Mouse (Mus musculus): ENCODE measurements around the gene Mylk. TPM values are rescaled to one million over a fixed set of nuclear protein-coding genes. Genes with fewer than 3 reads are reported as not detected.

Gene Mylk
- total RNA-seq, 2 experiments from 2014 or later = 37.8 to 45.8 TPM

DNA sequence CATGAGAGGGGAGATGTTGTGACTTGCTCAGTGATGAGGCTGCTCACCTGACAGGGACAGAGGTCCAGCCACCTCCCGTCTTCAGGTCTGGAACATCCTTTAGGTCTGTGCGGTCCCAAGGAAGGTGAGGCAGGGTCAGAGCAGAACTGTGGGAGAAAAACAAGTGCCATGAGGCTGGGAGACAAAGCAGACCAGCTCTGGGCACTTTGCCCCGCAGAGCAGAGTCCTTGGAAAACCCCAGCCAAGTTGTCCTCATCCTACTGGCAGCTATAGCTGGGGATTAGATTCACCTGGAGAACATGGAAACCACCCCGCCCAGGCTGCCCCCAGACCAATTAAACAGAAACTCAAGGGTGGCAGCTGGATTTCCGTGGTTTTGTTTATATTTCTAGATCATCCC is 195.4 kb downstream of the Mylk start:
- no peak for DNase-seq

DNA sequence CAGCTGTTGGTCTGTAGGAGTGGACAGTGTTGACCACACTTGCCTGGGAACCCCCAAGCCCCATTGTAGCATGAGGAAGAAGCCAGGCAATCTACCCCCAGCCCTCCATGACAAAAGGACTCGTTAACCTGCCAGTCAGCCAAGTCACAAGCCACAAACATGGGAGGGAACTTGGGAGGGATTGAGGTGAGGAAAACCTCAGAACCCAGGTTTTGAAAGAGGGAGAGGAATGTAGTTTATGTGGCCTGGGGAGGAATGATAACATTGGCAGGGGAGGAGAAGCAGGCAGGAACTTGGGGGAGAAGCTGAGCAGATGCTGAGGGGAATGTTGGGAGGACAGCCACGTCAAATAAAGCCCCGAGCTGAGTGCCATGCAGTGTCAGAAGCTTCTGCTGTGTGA is 196.9 kb downstream of the Mylk start:
- DNase-seq = no peak

DNA sequence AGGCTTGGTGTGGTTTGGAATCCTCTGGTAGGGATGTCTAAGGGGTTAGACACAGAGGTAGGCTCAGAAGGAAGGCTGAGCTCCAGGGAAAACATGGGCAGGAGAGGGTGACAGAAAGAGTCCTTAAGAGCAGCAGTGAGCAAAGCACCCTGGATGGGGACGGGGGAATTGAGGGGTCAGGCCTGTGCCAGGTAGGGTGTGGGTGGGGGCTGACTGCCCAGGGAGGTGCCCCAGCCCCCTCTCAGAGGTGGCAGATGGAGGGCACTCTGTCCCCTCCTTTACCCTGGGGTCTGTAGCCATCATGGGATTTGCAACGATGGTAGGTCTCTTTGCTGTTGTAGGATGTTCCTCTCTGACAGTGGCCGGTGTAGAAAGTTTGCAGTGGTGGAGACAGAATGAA is 201.3 kb downstream of the Mylk start:
- no peak for DNase-seq

DNA sequence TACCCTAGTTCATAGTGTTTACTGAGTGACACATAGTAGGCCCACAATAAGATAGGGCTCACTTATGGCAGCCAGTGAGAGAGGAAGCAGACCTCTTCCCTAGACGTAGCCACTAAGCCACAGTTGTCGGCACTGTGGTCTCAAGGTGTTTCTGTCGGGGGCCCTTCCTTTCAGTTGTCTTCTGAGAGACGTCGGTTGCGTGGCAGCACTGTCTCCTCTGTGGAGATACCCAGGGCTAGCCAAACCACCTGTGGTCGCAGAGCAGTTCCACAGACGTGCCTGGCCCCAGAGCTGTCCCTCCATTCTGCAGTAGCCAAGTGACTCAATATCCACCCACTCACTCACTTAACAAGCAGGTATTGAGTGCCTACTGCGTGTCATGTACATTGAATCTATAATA is 205.9 kb downstream of the Mylk start:
- no peak for DNase-seq

DNA sequence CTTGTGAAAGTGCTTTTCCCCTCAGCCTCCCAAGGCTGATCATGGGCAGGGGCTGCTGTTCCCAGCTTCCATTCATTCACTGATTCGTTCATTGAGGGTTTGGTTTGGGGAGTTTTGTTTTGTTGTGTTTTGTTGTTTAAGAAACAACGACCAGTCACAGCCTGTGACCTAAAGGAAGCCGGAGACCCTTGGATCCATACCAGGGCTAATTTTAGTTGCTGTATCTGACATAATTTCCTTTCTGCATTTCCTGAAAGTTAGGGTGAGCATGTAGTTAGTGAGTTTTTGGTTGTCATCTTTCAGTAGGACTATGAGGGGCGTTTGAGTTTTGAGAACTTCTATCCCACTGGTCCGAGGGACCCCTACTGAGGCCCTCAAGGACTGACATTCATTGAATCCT is 207.2 kb downstream of the Mylk start:
- DNase-seq = peak in 1 of 2 experiments; percentile 26

DNA sequence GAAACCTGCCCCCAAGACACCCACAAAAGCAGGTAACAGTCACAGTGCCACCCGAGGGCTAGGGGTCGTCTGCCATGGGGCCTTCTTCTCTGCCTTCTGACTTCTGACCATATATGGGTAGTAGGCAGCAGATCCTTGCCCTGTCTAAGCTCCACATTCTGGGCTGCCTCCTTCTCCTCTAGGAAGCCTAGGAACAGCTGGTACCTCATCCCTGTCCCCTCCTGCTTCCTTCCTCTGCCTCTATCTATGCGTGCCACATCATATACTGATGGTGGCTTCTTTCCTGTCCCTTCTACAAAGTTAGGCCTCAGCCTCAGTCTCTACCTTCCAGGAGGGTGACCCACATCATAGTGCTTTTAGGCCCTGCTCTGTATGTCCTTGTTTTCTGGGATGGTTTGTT is 207.8 kb downstream of the Mylk start:
- DNase-seq = no peak

DNA sequence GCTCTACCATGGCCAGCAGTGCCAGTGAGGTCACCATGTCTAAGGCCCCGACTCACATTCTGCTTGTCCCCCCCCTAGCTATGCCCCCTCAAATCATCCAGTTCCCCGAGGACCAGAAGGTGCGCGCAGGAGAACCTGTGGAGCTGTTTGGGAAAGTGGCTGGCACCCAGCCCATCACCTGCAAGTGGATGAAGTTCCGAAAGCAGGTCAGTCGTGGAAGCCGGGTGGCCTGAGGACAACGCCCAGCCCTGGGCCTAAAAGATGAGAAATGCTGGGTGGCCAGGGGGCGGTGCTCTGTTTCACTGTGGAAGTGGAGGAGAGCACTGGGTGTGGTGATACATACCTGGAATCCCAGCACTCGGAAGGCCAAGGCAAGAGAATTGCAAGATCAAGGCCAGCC is 208.5 kb downstream of the Mylk start:
- DNase-seq = no peak

DNA sequence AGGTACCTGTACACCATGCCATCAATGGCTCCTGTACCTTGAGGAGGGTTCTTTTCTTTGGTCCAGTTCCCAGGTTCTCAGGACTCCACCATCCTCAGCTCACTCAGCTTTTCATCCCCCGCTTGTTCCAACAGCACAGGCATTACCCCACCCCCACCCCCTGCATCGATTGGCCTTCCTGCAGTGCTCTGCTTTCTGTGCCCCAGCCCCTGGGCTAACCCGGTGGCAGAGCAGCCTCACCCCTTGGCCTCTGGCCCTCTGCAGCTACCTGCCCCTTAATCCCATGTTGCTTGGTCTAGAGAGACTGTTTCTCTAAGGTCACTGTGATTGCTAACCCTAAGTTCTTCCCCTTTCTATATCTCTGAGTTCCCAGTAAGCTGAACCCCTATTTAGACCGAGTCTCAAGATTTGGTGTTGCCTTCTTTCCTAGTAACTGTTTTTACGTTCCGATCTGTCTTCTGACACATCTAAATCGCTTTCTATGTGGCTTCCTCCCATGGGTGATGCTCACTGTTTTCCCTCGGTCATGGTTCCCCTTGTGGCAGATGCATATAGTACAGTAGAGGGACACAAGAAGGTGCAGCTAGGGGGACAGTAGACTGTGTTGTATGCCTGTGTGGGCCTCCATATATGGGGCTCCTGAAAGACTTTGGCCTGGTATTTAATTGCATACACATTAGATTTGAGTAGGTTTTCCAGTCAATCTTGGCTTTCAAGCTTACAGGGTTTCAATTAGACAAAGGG is 212.6 kb downstream of the Mylk start:
- no peak for DNase-seq

DNA sequence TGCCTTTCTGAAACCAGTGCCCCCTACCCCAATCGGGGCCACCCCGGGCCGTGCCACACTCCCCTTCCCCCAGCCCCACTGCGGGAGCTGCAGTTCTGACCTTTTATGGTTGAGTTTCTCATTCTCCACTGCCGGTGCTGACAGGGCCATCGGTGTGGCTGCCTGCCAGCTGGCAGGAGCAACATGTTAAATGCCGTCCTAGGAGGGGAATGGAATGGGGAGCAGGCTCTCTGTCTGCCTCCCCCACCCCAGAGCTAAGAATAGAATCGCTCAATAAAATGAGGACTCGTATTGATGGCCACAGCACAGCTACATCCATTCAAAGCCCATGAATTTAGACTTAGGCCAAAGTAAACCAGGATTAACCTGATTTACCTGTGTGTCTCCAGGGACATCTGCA is 213.7 kb downstream of the Mylk start:
- peak; percentile 92 to 95 for DNase-seq

DNA sequence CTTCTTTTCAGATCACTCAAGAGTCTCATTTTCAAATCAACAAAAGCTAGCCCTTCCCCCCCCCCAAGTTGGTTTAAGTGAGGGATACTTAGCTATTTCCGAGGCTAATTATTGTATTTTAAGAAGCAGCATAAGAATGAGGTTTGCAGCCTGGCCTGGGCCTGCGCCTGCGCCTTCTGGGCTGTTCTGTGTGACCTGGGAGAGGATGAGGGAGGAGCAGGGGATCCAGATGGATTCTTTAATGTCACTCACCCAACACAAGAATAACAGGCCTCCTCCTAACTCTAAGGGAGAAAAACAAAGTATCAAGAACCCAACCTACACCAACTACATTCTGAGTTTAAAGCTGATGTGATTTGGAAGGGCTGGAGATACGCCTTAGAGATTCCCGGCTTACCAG is 214.3 kb downstream of the Mylk start:
- DNase-seq = no peak

DNA sequence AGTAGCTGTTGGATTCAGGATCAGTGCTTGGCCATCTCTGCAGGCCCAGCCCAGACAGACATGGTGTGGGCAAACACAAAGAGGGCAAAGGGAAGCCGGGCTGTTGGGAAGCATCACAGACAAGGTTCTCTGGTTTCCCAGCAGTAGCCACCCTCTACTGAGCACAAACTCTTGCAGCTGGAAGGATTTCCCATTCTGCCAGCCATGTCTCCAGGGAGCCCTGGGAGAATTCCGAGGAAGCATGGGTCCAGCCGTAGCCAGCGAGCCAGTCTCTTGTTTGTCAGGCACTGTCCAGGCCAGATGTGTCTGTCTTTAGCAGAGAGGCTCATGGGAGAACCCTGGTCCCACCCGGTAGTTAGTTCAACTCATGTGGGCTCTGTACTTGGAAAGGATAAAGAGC is 215.2 kb downstream of the Mylk start:
- DNase-seq = no peak

DNA sequence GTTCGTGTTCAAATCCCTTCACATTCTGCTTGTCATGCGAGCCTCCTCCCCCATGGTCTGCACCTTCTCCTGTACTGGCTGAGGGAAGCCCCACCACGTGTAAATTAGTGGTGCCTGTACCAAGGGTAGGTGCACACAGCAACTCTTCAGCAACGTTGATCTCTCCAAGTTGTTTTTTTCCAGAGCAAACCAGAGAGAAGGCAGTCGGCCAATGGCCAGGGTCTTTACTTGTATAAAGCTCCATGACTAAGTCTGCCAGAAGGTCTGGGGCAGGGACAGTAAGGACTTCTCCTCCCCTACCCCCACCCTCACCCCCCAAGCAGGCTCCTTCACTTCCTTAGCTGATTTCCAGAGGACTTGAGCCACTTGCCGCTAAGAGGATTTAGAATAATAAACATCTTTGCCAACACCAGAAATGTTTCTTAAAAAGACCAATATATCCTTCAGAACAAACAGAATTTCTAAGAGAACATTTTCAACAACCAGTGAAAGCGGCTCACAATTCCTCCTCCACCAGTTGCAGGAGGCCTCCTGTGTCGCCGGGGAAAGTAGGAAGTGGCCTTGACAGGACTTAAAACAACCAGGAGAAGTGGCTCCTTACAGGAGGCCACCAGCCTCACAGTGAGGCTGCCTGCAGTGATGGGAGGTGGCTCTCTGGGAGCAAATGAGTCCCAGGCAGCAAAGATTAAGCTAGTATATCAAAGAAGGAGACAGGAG is 216.0 kb downstream of the Mylk start:
- DNase-seq = peak in 1 of 2 experiments; percentile 27

DNA sequence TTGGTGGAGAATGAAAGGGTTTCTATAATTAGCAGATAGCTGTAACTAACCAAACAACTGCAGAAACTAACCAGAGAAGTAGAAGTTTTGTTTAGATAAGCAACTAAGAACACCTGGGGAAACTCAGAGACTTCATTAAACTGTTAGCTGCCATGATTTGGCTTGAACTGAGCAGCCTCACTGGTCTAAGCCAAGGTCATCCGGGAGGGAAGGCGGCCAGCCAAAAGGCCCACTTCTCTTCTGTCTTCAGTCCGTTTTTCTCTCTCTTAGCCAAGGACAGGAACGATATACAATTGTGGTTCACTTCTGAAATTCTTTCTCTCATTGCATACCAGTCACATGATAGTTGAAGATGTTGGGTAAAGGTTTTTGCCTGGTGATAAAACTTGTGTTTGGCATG is 217.3 kb downstream of the Mylk start:
- DNase-seq = peak; percentile 65 to 73

DNA sequence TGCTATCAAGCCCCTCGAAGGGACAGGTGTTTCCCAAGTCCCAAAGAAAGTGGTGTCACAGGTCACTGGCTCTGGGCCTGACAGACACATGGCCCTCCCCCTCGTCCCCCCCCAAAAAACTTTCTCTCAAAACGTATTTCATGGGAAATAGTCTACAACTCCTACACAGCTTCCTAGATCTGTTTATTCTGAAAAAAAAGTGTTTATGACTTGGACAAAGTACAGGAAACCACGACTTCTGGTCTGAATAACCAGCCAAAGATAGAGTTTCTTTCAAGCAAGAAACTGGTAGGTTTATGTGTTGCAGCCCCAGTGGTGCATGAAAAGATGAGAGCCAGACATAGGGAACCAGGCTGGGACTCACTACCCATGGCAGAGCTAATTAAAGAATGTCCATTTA is 218.0 kb downstream of the Mylk start:
- DNase-seq = no peak

DNA sequence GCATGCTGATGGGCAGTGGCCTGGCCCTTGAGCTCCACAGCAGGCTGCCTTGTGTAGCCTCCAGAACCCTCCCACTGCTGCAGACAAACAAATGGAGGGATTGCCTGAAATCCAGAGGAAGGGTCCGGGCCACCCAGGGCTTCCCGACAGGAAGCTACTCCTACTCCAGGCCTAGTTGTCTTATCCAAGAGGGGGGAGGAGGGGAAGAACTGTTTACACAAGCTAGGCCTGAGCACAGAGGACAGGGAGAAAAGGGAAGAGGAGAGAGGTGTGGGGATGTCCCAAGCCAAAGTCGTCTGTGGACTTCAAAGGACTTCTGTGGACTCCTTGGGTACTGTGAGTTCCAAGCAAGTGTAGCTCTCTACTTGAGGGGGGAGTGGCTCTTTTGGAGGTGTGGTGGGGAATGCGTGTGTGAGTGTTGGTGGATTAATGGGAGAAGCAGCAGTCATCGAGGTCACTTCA is 221.6 kb downstream of the Mylk start:
- no peak for DNase-seq

DNA sequence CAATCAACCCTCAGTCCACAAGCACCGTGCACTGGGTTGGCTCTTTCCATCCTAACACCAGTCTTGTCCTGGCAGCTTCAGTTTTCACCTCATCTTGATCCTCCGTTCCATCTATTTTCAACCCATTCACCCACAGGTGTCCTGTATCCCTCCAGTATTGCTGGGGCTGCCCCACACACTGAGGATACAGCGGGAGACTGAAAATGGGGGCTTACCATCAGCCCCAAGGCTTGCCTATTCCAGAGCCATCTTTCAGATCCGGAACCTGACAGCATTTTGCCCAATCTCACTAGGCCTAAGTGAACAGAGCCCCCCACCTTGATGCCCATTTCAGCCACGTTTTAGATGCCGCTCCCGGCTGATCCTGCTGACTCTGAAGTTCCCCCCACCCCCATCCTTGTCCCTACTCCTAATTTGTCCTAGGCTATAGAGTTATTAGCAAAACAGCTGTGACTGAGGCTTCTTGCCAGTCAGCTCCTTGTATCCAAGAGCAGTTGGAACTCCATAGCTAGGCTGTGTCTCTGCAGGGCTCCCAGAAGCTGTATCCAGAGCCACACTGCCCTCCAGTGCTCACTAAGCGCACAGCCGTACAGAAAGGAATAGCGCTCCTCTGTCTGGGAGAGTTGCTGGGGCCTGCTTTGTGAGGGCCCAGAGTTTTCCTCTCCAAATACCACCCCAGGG is 222.2 kb downstream of the Mylk start:
- DNase-seq = peak; percentile 78 to 81

DNA sequence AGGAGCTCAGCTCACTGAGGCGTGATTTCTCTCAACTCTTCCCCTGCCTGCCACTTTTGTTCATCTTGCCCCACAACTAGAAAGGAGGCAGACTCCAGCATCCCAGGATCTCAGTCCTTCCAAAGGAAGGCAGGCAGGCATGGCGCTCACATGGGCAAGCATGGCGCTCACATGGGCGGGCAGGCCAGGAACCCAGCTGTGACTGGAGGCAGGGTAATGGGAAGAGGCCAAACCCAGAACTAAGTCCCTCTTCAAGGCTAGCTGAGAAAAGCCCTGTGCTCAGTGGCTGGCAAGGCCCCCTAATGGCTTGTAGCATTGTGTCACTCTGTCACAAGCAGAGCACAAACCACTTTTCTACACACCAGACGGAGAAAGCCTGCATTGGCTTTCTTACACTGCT is 223.2 kb downstream of the Mylk start:
- no peak for DNase-seq

DNA sequence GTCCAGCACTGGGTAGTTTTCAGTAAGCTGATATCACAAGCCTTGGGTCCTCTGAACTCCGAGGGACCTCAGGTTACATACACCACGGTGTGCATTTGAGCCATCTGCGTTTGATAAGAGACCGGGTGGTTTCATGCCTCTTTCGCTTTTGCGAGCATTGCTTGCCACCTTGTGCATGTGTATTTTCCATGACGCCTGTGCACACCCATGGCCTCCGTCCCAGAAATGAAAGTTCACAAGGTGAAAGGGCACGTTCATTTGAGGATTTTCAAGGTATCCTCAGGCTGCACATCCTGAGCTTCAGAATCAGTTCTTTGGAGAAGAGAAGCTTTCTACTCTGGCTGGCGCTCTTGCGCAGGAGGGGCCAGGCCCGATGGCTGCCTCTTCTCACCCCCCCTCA is 227.5 kb downstream of the Mylk start:
- DNase-seq = peak; percentile 28 to 43

DNA sequence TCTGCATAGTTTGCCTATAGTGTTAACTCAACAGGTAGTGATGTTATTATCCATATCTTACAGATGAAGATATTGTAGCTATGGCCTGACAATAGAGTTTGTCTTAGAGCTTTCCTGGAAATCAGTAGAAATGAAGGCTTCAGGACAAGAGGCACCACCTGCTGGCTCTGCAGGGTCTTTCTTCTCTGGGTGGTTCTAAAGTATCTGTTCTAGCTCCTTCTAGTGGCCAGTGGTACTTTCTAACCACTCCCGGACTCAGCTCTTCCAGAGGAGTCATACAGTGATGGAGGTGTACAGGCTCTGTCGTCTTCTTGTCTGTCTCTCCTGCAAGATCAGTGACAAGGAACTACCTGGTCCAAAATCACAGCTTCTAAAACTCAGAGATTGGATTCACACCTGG is 230.5 kb downstream of the Mylk start:
- DNase-seq = no peak

DNA sequence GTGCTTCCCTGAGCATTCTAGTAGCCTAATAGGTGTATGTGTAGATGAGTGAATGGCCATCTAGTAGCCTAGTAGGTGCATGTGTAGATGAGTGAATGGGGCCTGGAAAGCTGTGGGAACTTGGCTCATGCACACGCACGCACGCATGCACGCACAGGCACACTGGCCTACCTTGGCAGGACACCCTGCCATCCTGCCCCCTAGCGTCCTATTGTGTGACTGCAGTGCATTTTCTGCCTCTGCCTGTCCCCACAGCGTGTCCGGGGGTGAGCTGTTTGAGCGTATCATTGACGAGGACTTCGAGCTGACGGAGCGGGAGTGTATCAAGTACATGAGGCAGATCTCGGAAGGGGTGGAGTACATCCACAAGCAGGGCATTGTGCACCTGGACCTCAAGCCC is 231.6 kb downstream of the Mylk start:
- peak; percentile 27 to 42 for DNase-seq

DNA sequence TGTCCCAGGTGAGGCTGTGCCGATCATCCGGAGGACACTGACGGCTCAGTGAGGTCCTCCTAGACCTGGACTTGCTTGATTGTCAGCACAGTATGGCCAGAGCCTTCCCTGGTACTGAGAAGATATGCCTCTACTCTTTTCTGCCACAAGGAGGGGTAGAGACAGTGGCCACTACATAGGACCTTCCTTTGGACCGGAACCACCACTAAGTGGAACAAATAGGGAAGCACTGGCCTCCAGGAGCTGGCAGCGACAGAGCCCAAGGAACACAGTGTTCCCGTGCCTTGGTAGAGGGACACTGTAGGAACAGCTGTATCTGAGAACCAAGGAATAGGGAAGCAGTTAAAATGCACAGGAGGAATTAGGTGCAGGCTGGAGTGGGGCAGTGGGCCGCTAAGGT is 233.0 kb downstream of the Mylk start:
- DNase-seq = no peak

DNA sequence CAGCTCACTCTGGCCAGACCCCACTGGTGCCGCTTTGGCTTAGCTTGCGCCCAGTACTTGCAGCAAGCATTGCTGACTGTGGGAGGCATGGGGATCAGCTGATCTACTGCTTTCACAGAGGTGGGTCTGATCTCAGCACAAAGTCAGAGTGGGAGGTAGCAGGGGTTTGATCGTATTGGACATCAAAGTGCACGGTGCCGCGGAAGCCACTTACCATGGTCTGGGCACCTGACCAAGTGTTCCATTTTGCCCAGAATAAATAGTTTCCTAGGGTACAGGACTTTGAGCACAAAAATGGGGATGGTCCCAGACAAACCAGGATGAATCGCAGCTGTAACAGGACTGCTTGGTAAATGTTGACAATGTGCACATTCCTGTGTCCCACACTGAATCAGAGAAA is 236.0 kb downstream of the Mylk start:
- DNase-seq = no peak
